Mouse (Mus musculus): ENCODE data around the gene Rnd1. TPM values are rescaled to one million over a fixed set of nuclear protein-coding genes. Genes with fewer than 3 reads are reported as not detected.

Gene Rnd1
- polyA plus RNA-seq, 1 experiment from 2014 or later: 0.99 TPM

- H3K9me3 ChIP-seq (replicated peaks; ENCODE audit: control insufficient read depth, low read length): no peaks in the 10 kb centered on the region
- 0 out of 2 replicates have a peak within 1 kb of the TSS, but pooled peaks have one; percentile 5 for H3K9ac ChIP-seq (ENCODE audit: low read length)
- no peaks in the 10 kb centered on the region for H3K36me3 ChIP-seq (ENCODE audit: control insufficient read depth, insufficient read depth, low read length)
- 16% methylated on average over 16 of the region's 16 CpGs for WGBS
- H3K27ac ChIP-seq (ENCODE audit: low read length): no peak within 1 kb of the TSS
- peak within 1 kb of the TSS; percentile 51 for H3K4me2 ChIP-seq (ENCODE audit: low read depth, low read length)
- H3K27me3 ChIP-seq (ENCODE audit: control insufficient read depth, insufficient read depth, low read length): peaks cover 4% of the 10 kb centered on the region; the same call in 1 of the 2 replicates
- peak within 1 kb of the TSS; percentile 41 for H3K4me3 ChIP-seq (replicated peaks; ENCODE audit: low read length)
- ATAC-seq (ENCODE audit: insufficient read depth, low FRiP score): peak; percentile 56; the same call in 1 of the 2 replicates
- no peaks in the 10 kb centered on the region for H3K4me1 ChIP-seq (ENCODE audit: control insufficient read depth, insufficient read depth, low read length)
Observed at GRCm38 (mm10) chr15:98707766-98708372, 30.6 kb upstream of the Rnd1 start, which contains the start of gene Ccdc65. Gene Ccdc65, plus strand, starts transcription at chr15:98708207.

- H3K36me3 ChIP-seq (ENCODE audit: control insufficient read depth, insufficient read depth, low read length): no peaks in the 10 kb centered on the region
- no peaks in the 10 kb centered on the region for H3K4me1 ChIP-seq (ENCODE audit: control insufficient read depth, insufficient read depth, low read length)
- H3K4me2 ChIP-seq (ENCODE audit: low read depth, low read length): no peak overlapping the region
- ATAC-seq (ENCODE audit: insufficient read depth, low FRiP score): no peak
- no peak overlapping the region for H3K9ac ChIP-seq (ENCODE audit: low read length)
- WGBS: 58% methylated on average over 9 of the region's 9 CpGs
- no peak overlapping the region for H3K4me3 ChIP-seq (replicated peaks; ENCODE audit: low read length)
- peaks cover 17% of the 10 kb centered on the region for H3K27me3 ChIP-seq (ENCODE audit: control insufficient read depth, insufficient read depth, low read length)
- H3K9me3 ChIP-seq (replicated peaks; ENCODE audit: control insufficient read depth, low read length): no peaks in the 10 kb centered on the region
- H3K27ac ChIP-seq (ENCODE audit: low read length): no peak overlapping the region
Observed at GRCm38 (mm10) chr15:98704312-98704711, 27.1 kb upstream of the Rnd1 start.

GRCm38 (mm10) chr15:98699190-98700105 is 22.2 kb upstream of the Rnd1 start:
- peak; percentile 86 for ATAC-seq (ENCODE audit: insufficient read depth, low FRiP score)
- Histone ChIP-seq H3K4me1 (ENCODE audit: control insufficient read depth, insufficient read depth, low read length) (0 out of 2 replicates have a peak, but pooled peaks cover 2% of the 10 kb centered on the region), H3K4me3 (replicated peaks; ENCODE audit: low read length) (peak overlapping the region; percentile 22)

DNA sequence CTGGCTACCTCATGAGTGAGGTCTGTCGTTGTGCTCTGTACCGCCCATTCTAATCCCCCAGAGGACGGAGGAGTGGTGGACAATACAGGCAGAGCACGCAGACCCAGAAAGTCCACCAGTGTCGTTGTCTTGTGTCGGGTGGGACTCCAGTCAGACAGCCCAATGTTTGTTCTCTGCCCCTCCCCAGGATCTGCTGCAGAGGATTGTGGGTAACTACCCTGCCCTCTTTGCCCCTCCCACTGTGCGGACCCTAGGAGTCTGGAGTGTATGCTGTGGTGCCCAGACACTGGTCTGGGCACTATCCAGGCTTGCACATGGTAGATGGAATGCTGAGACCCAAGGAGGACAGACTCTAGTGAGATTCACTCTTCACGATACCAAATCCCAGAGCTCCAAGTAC is 19.0 kb upstream of the Rnd1 start:
- Histone ChIP-seq H3K9ac (ENCODE audit: low read length) (no peak overlapping the region), H3K27ac (ENCODE audit: low read length) (no peak overlapping the region), H3K4me2 (ENCODE audit: low read depth, low read length) (no peak overlapping the region), H3K36me3 (ENCODE audit: control insufficient read depth, insufficient read depth, low read length) (no peaks in the 10 kb centered on the region), H3K4me3 (replicated peaks; ENCODE audit: low read length) (no peak overlapping the region), H3K9me3 (replicated peaks; ENCODE audit: control insufficient read depth, low read length) (no peaks in the 10 kb centered on the region), H3K27me3 (ENCODE audit: control insufficient read depth, insufficient read depth, low read length) (peaks cover 8% of the 10 kb centered on the region), H3K4me1 (ENCODE audit: control insufficient read depth, insufficient read depth, low read length) (0 out of 2 replicates have a peak, but pooled peaks cover 11% of the 10 kb centered on the region)
- no peak for ATAC-seq (ENCODE audit: insufficient read depth, low FRiP score)
- 45% methylated on average over 8 of the region's 8 CpGs for WGBS

More at GRCm38 (mm10) chr15:98699190-98700105, 22.2 kb upstream of the Rnd1 start:
- H3K27ac ChIP-seq (ENCODE audit: low read length): no peak overlapping the region
- H3K36me3 ChIP-seq (ENCODE audit: control insufficient read depth, insufficient read depth, low read length): no peaks in the 10 kb centered on the region
- H3K4me2 ChIP-seq (ENCODE audit: low read depth, low read length): peak overlapping the region; percentile 45
- H3K9me3 ChIP-seq (replicated peaks; ENCODE audit: control insufficient read depth, low read length): no peaks in the 10 kb centered on the region
- 3% methylated on average over 40 of the region's 40 CpGs for WGBS
- H3K9ac ChIP-seq (ENCODE audit: low read length): peak overlapping the region; percentile 55; the same call in 1 of the 2 replicates
- peaks cover 17% of the 10 kb centered on the region for H3K27me3 ChIP-seq (ENCODE audit: control insufficient read depth, insufficient read depth, low read length)

DNA sequence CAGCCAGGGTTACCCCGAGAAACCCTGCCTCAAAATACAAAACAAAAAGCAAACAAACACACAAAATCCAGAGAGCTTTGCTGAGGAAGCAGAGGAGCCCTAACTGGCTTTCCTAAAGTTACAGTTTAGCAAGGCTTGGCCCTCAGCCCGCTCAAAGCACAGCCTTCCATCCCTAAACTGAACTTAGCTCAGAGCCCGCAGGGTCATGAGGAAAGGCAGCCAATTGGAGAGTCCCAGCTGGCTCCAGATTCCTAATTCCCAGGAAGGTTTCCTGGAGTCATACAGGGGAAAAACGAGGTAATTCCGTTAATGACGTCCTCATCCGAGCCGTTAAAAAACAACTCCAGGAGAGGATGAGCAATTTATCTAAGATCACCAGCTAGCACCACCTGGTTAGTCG is 18.5 kb upstream of the Rnd1 start:
- no peak overlapping the region for H3K4me2 ChIP-seq (ENCODE audit: low read depth, low read length)
- H3K4me1 ChIP-seq (ENCODE audit: control insufficient read depth, insufficient read depth, low read length): 0 out of 2 replicates have a peak, but pooled peaks cover 11% of the 10 kb centered on the region
- ATAC-seq (ENCODE audit: insufficient read depth, low FRiP score): no peak
- no peak overlapping the region for H3K27ac ChIP-seq (ENCODE audit: low read length)
- no peak overlapping the region for H3K4me3 ChIP-seq (replicated peaks; ENCODE audit: low read length)
- H3K36me3 ChIP-seq (ENCODE audit: control insufficient read depth, insufficient read depth, low read length): no peaks in the 10 kb centered on the region
- peaks cover 3% of the 10 kb centered on the region for H3K27me3 ChIP-seq (ENCODE audit: control insufficient read depth, insufficient read depth, low read length)
- WGBS: 37% methylated on average over 9 of the region's 9 CpGs
- no peak overlapping the region for H3K9ac ChIP-seq (ENCODE audit: low read length)
- H3K9me3 ChIP-seq (replicated peaks; ENCODE audit: control insufficient read depth, low read length): no peaks in the 10 kb centered on the region

DNA sequence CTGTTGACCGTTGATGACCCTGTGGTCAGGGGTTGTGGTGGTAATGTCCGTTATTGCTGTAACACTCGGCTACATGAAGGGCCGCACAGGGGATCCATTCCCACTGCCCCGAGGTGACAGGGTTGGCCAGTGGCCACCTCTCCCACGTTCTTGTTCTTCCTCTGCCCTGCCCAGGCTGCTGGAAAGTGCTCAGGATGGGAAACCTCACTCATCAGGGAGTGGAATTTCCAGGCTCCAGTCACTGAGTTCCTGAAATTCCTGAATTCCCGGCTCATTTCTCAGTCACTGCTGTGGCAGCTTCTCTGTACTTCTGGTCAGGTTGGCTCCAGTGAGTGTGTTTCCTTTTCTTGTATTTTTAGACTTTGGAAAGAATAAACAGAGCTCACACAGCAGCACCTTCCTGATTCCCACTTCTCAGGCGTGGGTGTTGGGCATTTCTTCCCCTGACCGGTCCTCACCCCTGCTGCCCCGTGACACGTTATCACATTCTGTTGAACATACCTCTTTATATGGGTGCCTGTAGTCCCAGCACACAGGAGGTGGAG is 15.0 kb upstream of the Rnd1 start:
- H3K4me1 ChIP-seq (ENCODE audit: control insufficient read depth, insufficient read depth, low read length): 0 out of 2 replicates have a peak, but pooled peaks cover 11% of the 10 kb centered on the region
- no peak overlapping the region for H3K27ac ChIP-seq (ENCODE audit: low read length)
- H3K9ac ChIP-seq (ENCODE audit: low read length): no peak overlapping the region
- no peak overlapping the region for H3K4me2 ChIP-seq (ENCODE audit: low read depth, low read length)
- H3K27me3 ChIP-seq (ENCODE audit: control insufficient read depth, insufficient read depth, low read length): no peaks in the 10 kb centered on the region
- no peaks in the 10 kb centered on the region for H3K36me3 ChIP-seq (ENCODE audit: control insufficient read depth, insufficient read depth, low read length)
- no peak overlapping the region for H3K4me3 ChIP-seq (replicated peaks; ENCODE audit: low read length)
- WGBS: 26% methylated on average over 11 of the region's 11 CpGs
- H3K9me3 ChIP-seq (replicated peaks; ENCODE audit: control insufficient read depth, low read length): no peaks in the 10 kb centered on the region
- ATAC-seq (ENCODE audit: insufficient read depth, low FRiP score): peak; percentile 68

GRCm38 (mm10) chr15:98691486-98692147 is 14.4 kb upstream of the Rnd1 start:
- Histone ChIP-seq H3K9me3 (replicated peaks; ENCODE audit: control insufficient read depth, low read length) (no peaks in the 10 kb centered on the region), H3K27me3 (ENCODE audit: control insufficient read depth, insufficient read depth, low read length) (no peaks in the 10 kb centered on the region), H3K27ac (ENCODE audit: low read length) (no peak overlapping the region), H3K36me3 (ENCODE audit: control insufficient read depth, insufficient read depth, low read length) (no peaks in the 10 kb centered on the region), H3K4me2 (ENCODE audit: low read depth, low read length) (no peak overlapping the region), H3K4me3 (replicated peaks; ENCODE audit: low read length) (no peak overlapping the region), H3K4me1 (ENCODE audit: control insufficient read depth, insufficient read depth, low read length) (0 out of 2 replicates have a peak, but pooled peaks cover 11% of the 10 kb centered on the region), H3K9ac (ENCODE audit: low read length) (no peak overlapping the region)
- 64% methylated on average over 7 of the region's 7 CpGs for WGBS
- no peak for ATAC-seq (ENCODE audit: insufficient read depth, low FRiP score)

DNA sequence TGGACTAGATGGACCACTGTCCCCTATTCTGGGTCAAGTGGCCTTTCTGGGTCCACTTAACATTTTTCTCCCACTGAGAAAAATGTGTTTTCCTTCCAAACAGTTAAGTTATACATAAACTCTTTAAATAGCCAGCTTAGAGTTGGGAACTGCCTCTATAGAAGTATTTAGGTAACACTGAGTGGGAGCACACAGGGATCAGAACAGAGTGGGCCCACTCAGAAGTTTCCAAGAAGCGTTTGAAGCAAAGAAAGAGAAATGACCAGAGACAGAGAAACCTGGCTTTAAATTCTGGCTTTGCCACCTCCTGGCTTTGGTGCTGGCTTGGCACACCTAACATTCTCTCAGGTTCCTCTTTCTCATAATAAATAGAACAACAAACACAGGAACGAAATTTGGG is 12.4 kb upstream of the Rnd1 start:
- 85% methylated on average over 2 of the region's 2 CpGs for WGBS
- no peak overlapping the region for H3K27ac ChIP-seq (ENCODE audit: low read length)
- no peak for ATAC-seq (ENCODE audit: insufficient read depth, low FRiP score)

More for the DNA sequence above, 12.4 kb upstream of the Rnd1 start:
- Histone ChIP-seq H3K9me3 (replicated peaks; ENCODE audit: control insufficient read depth, low read length) (no peaks in the 10 kb centered on the region), H3K4me3 (replicated peaks; ENCODE audit: low read length) (no peak overlapping the region), H3K9ac (ENCODE audit: low read length) (no peak overlapping the region), H3K27me3 (ENCODE audit: control insufficient read depth, insufficient read depth, low read length) (no peaks in the 10 kb centered on the region), H3K4me1 (ENCODE audit: control insufficient read depth, insufficient read depth, low read length) (0 out of 2 replicates have a peak, but pooled peaks cover 9% of the 10 kb centered on the region), H3K4me2 (ENCODE audit: low read depth, low read length) (no peak overlapping the region), H3K36me3 (ENCODE audit: control insufficient read depth, insufficient read depth, low read length) (no peaks in the 10 kb centered on the region)
